Mouse (Mus musculus) bone marrow macrophage, adult 2 months (primary cell): ENCODE measurements around the gene Filip1.

Source experiments
- CTCF ChIP-seq: IDR thresholded peaks from 2 replicates; pipeline ENCODE4 v1.5.1; 2012; ENCODE audit warnings: low read depth, mild to moderate bottlenecking, low read length, moderate library complexity
- POLR2A ChIP-seq: IDR thresholded peaks from 2 replicates; pipeline ENCODE4 v1.6.1; 2012; ENCODE audit warnings: mild to moderate bottlenecking, low read depth, low read length, borderline replicate concordance

DNA sequence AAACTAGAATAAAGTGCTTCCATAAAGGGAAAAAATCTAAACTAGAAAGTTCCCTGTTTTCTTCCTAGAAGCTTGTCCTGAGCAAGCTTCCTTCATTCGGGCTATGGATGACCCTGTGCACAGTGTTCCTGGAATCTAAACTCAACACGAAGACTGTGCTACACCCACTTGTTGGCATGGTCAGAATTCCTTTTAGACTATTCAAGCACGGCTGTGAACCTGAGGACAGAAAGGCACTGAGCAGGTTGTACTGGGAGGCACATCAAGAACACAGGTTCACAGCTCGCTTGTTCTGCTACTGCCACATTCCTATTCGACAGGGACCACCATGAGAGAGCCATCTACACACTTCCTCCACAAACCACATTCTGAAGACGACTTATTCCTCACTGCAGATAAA is 150.1 kb downstream of the Filip1 start:
- no peak for TF ChIP-seq POLR2A
- no peak for TF ChIP-seq CTCF
